Mouse (Mus musculus) spleen, adult 2 months (tissue): ENCODE measurements around the gene Fam76a. TPM values are rescaled to one million over a fixed set of nuclear protein-coding genes. Genes with fewer than 3 reads are reported as not detected.

Experiments used
- DNase-seq, 2 experiments: peaks; one replicate each; pipeline versions ENCODE4 v3.0.0 to v3.0.0-alpha.2; 2012 to 2021; ENCODE audit warnings: low spot score in 2 of 2, low read depth in 1 of 2
- H3K27ac ChIP-seq: fragments of 200-500 bp; 2 replicates; pipeline ENCODE4 v1.5.1; 2012; ENCODE audit warnings: low read length, inconsistent platforms; ENCODE audit not compliant: insufficient read depth
- H3K27me3 ChIP-seq: fragments of 200-500 bp; 2 replicates; pipeline ENCODE4 v1.6.1; 2012; ENCODE audit warnings: mild to moderate bottlenecking, moderate library complexity, low read length, inconsistent platforms; ENCODE audit not compliant: control insufficient read depth, insufficient read depth
- H3K36me3 ChIP-seq: fragments of 200-500 bp; 2 replicates; pipeline ENCODE4 v1.6.1; 2012; ENCODE audit warnings: mild to moderate bottlenecking, low read length, inconsistent platforms; ENCODE audit not compliant: control insufficient read depth, insufficient read depth
- H3K4me1 ChIP-seq: fragments of 200-500 bp; 2 replicates; pipeline ENCODE4 v1.6.1; 2011; ENCODE audit warnings: inconsistent platforms; ENCODE audit not compliant: control insufficient read depth, insufficient read depth, insufficient read length
- H3K4me3 ChIP-seq: fragments of 200-500 bp; 2 replicates; pipeline ENCODE4 v1.5.1; 2011; ENCODE audit warnings: mild to moderate bottlenecking, inconsistent platforms; ENCODE audit not compliant: insufficient read depth, insufficient read length; ENCODE audit errors: extremely low read depth
- CTCF ChIP-seq: fragments of 200-500 bp; IDR thresholded peaks from 2 replicates; pipeline ENCODE4 v1.5.1; 2011; ENCODE audit warnings: mild to moderate bottlenecking, inconsistent platforms; ENCODE audit not compliant: insufficient read depth, insufficient read length, insufficient replicate concordance; ENCODE audit errors: extremely low read depth
- POLR2A ChIP-seq: fragments of 200-500 bp; IDR thresholded peaks from 2 replicates; pipeline ENCODE4 v1.6.1; 2011; ENCODE audit warnings: low read depth, low read length, inconsistent platforms
- WGBS: fragments of 180-500 bp; shearing (Covaris S2); methylation state at CpG from one replicate; pipeline ENCODE4 v1.1.7; 2018; 5-methylcytosine and 5-hydroxymethylcytosine counted together
- polyA plus RNA-seq: library from polyadenylated mRNA; depleted of rRNA; stranded (reverse); fragments of >200 nt; gene quantifications from 2 replicates; pipeline ENCODE4 v1.2.3, GENCODE M21; 2012; rRNA removed

The Fam76a gene
- polyA plus RNA-seq, 1 experiment, result 7.2 TPM

GRCm38 (mm10) chr4:132863012-132863411, 59.3 kb downstream of the Fam76a start:
- no peak overlapping the region for H3K4me3 ChIP-seq
- WGBS, result 93% methylated on average over 13 of the region's 13 CpGs
- no peak for TF ChIP-seq CTCF
- no peak for TF ChIP-seq POLR2A
- no peaks in the 10 kb centered on the region for H3K4me1 ChIP-seq
- H3K27me3 ChIP-seq, result no peaks in the 10 kb centered on the region
- H3K36me3 ChIP-seq, result peaks cover 35% of the 10 kb centered on the region
- no peak overlapping the region for H3K27ac ChIP-seq
- no peak for DNase-seq

- no peak for DNase-seq
- WGBS, result 95% methylated on average over 1 of the region's 1 CpGs
- H3K4me1 ChIP-seq, result no peaks in the 10 kb centered on the region
- H3K4me3 ChIP-seq, result no peak overlapping the region
- peaks cover 37% of the 10 kb centered on the region for H3K36me3 ChIP-seq
- no peaks in the 10 kb centered on the region for H3K27me3 ChIP-seq
- no peak for TF ChIP-seq POLR2A
- no peak for TF ChIP-seq CTCF
- no peak overlapping the region for H3K27ac ChIP-seq
Measured at GRCm38 (mm10) chr4:132860880-132861279, 61.5 kb downstream of the Fam76a start.

Other genes starting within 250 kb of the Fam76a start
- gene Xkr8, start 190.0 kb downstream of the Fam76a start, polyA plus RNA-seq, result 3.4 and 7.8 TPM in 2 replicates
- gene Smpdl3b, start 165.3 kb downstream of the Fam76a start, polyA plus RNA-seq, result 1.5 and 4.2 TPM in 2 replicates
- gene Rpa2, start 154.2 kb downstream of the Fam76a start, polyA plus RNA-seq, result 15.4 and 19.9 TPM in 2 replicates
- 55.0 and 68.8 TPM in 2 replicates for gene Themis2, start 126.2 kb downstream of the Fam76a start, polyA plus RNA-seq
- 21.3 and 25.0 TPM in 2 replicates for gene Ppp1r8, start 79.4 kb downstream of the Fam76a start, polyA plus RNA-seq
- gene Stx12, start 38.0 kb downstream of the Fam76a start, polyA plus RNA-seq, result 6.3 and 6.8 TPM in 2 replicates
- gene Fgr, start 51.5 kb upstream of the Fam76a start, polyA plus RNA-seq, result 37.5 and 39.9 TPM in 2 replicates
- 24.3 and 25.1 TPM in 2 replicates for gene Ahdc1, start 88.7 kb upstream of the Fam76a start, polyA plus RNA-seq
- 76.2 and 87.6 TPM in 2 replicates for gene Wasf2, start 207.9 kb upstream of the Fam76a start, polyA plus RNA-seq